Mouse (Mus musculus) bone marrow macrophage, adult 2 months (primary cell): ENCODE results near the gene Ankrd17.

ENCODE experiments used
- CTCF ChIP-seq: IDR thresholded peaks from 2 replicates; pipeline ENCODE4 v1.5.1; 2012; ENCODE audit warnings: low read depth, mild to moderate bottlenecking, low read length, moderate library complexity
- POLR2A ChIP-seq: IDR thresholded peaks from 2 replicates; pipeline ENCODE4 v1.6.1; 2012; ENCODE audit warnings: mild to moderate bottlenecking, low read depth, low read length, borderline replicate concordance

DNA sequence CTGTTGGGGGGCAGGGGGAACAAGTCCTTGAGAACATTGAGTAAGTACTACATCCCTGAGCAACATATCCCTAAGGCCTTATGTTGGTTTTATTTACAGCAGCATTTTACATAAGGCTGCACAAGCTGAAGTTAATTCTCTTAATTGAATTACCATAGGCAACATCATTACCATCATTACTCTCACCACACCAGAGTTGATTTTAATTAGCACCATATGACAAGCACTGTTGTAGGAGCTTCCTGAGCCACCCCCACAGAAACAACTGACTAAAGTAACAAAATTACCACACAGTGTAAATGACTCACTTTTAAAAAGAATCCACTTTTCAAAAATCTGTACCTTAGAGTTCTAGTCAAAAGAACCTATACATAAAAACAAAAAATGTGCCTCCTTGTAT lies 76.5 kb downstream of the Ankrd17 start:
- TF ChIP-seq CTCF (no peak), POLR2A (no peak)
